Mouse (Mus musculus) limb, embryonic 10.5 days (tissue): ENCODE measurements around the gene Birc2. TPM values are rescaled to one million over a fixed set of nuclear protein-coding genes. Genes with fewer than 3 reads are reported as not detected.
A peak's percentile ranks its signal among the peaks of the same experiment; 100 is the strongest.
"Not testable (repeated sequence)": the region's sequence is repeated elsewhere in the genome, so short reads cannot be mapped to it uniquely, and the experiment has no call there.

ENCODE experiments used
- DNase-seq: peaks from one replicate; pipeline ENCODE4 v3.0.0-alpha.2; 2017; ENCODE audit warnings: low spot score
- H3K27ac ChIP-seq: fragments of 300-500 bp; sonication (generic); 2 replicates; pipeline ENCODE4 v1.5.1; 2016; ENCODE audit warnings: mild to moderate bottlenecking
- H3K27me3 ChIP-seq: fragments of 300-500 bp; sonication (generic); 2 replicates; pipeline ENCODE4 v1.6.1; 2016; ENCODE audit warnings: low read depth, mild to moderate bottlenecking; ENCODE audit not compliant: poor library complexity, severe bottlenecking
- H3K36me3 ChIP-seq: fragments of 300-500 bp; sonication (generic); 2 replicates; pipeline ENCODE4 v1.6.1; 2016; ENCODE audit warnings: mild to moderate bottlenecking, moderate library complexity
- H3K4me1 ChIP-seq: fragments of 300-500 bp; sonication (generic); 2 replicates; pipeline ENCODE4 v1.6.1; 2016
- H3K4me3 ChIP-seq: fragments of 300-500 bp; sonication (generic); 2 replicates; pipeline ENCODE4 v1.5.1; 2016; ENCODE audit warnings: mild to moderate bottlenecking, moderate library complexity
- H3K9me3 ChIP-seq: fragments of 300-500 bp; sonication (generic); replicated peaks from 2 replicates; pipeline ENCODE4 v1.6.1; 2016; ENCODE audit warnings: mild to moderate bottlenecking
- WGBS: fragments of 180-500 bp; shearing (Covaris S2); methylation state at CpG from one replicate; pipeline ENCODE4 v1.1.7; 2016; 5-methylcytosine and 5-hydroxymethylcytosine counted together
- polyA plus RNA-seq: library from polyadenylated mRNA; unstranded; fragments of >200 nt; fragmentation: Nextera tagmentation; extraction: Ambion mirVana; gene quantifications from 2 replicates; pipeline ENCODE4 v1.2.1, GENCODE M21; 2016

Birc2 gene
- polyA plus RNA-seq, 1 experiment from 2014 or later: 37.6 TPM

- 90% methylated on average over 2 of the region's 2 CpGs for WGBS
Measured at GRCm38 (mm10) chr9:7866981-7867380, 30.1 kb upstream of the Birc2 start.

GRCm38 (mm10) chr9:7860976-7861375 is 24.1 kb upstream of the Birc2 start:
- H3K4me3 ChIP-seq: no peak overlapping the region
- 89% methylated on average over 5 of the region's 5 CpGs for WGBS

More at GRCm38 (mm10) chr9:7866981-7867380, 30.1 kb upstream of the Birc2 start:
- not testable (repeated sequence) for H3K27me3 ChIP-seq, H3K4me1 ChIP-seq, H3K9me3 ChIP-seq, DNase-seq, H3K27ac ChIP-seq, H3K4me3 ChIP-seq
- peaks cover 19% of the 10 kb centered on the region for H3K36me3 ChIP-seq

GRCm38 (mm10) chr9:7855912-7856311 is 19.0 kb upstream of the Birc2 start:
- WGBS: 65% methylated on average over 3 of the region's 3 CpGs
- Histone ChIP-seq H3K27me3 (no peaks in the 10 kb centered on the region), H3K9me3 (no peaks in the 10 kb centered on the region), H3K27ac (no peak overlapping the region), H3K4me1 (no peaks in the 10 kb centered on the region), H3K4me3 (no peak overlapping the region), H3K36me3 (peaks cover 8% of the 10 kb centered on the region)
- DNase-seq: no peak

More at GRCm38 (mm10) chr9:7860976-7861375, 24.1 kb upstream of the Birc2 start:
- peaks cover 10% of the 10 kb centered on the region for H3K36me3 ChIP-seq
- no peak for DNase-seq
- no peaks in the 10 kb centered on the region for H3K4me1 ChIP-seq
- H3K9me3 ChIP-seq: no peaks in the 10 kb centered on the region
- H3K27me3 ChIP-seq: no peaks in the 10 kb centered on the region
- H3K27ac ChIP-seq: no peak overlapping the region

- 37% methylated on average over 1 of the region's 1 CpGs for WGBS
- DNase-seq: no peak
- Histone ChIP-seq H3K4me1 (no peaks in the 10 kb centered on the region), H3K27ac (no peak overlapping the region), H3K4me3 (no peak overlapping the region), H3K36me3 (peaks cover 3% of the 10 kb centered on the region), H3K9me3 (no peaks in the 10 kb centered on the region), H3K27me3 (no peaks in the 10 kb centered on the region)
Measured at GRCm38 (mm10) chr9:7855374-7855773, 18.5 kb upstream of the Birc2 start.

- WGBS: 76% methylated on average over 14 of the region's 14 CpGs
- not testable (repeated sequence) for H3K9me3 ChIP-seq, H3K27ac ChIP-seq, H3K27me3 ChIP-seq, H3K4me1 ChIP-seq, H3K36me3 ChIP-seq, H3K4me3 ChIP-seq, DNase-seq
Measured at GRCm38 (mm10) chr9:7854196-7854595, 17.3 kb upstream of the Birc2 start.

- Histone ChIP-seq H3K4me1 (no peaks in the 10 kb centered on the region), H3K4me3 (no peak overlapping the region), H3K9me3 (no peaks in the 10 kb centered on the region), H3K36me3 (peaks cover 14% of the 10 kb centered on the region), H3K27ac (no peak overlapping the region), H3K27me3 (no peaks in the 10 kb centered on the region)
- DNase-seq: no peak
- 85% methylated on average over 4 of the region's 4 CpGs for WGBS
Measured at GRCm38 (mm10) chr9:7852346-7853230, 15.7 kb upstream of the Birc2 start.

- Histone ChIP-seq H3K4me3 (no peak overlapping the region), H3K4me1 (no peaks in the 10 kb centered on the region), H3K36me3 (peaks cover 14% of the 10 kb centered on the region), H3K27me3 (no peaks in the 10 kb centered on the region), H3K27ac (no peak overlapping the region), H3K9me3 (no peaks in the 10 kb centered on the region)
- WGBS: 89% methylated on average over 8 of the region's 8 CpGs
- no peak for DNase-seq
Measured at GRCm38 (mm10) chr9:7851841-7852240, 15.0 kb upstream of the Birc2 start.

- Histone ChIP-seq H3K9me3 (no peaks in the 10 kb centered on the region), H3K27me3 (no peaks in the 10 kb centered on the region), H3K27ac (no peak overlapping the region), H3K4me3 (no peak overlapping the region), H3K36me3 (peaks cover 12% of the 10 kb centered on the region), H3K4me1 (no peaks in the 10 kb centered on the region)
- no peak for DNase-seq
- 91% methylated on average over 18 of the region's 18 CpGs for WGBS
Measured at GRCm38 (mm10) chr9:7848191-7848590, 11.3 kb upstream of the Birc2 start.

- WGBS: 84% methylated on average over 1 of the region's 1 CpGs
- Histone ChIP-seq H3K9me3 (no peaks in the 10 kb centered on the region), H3K27me3 (no peaks in the 10 kb centered on the region), H3K36me3 (peaks cover 12% of the 10 kb centered on the region), H3K27ac (no peak overlapping the region), H3K4me1 (no peaks in the 10 kb centered on the region), H3K4me3 (no peak overlapping the region)
- no peak for DNase-seq
Measured at GRCm38 (mm10) chr9:7846667-7847199, 9.9 kb upstream of the Birc2 start.

GRCm38 (mm10) chr9:7845216-7845895 is 8.5 kb upstream of the Birc2 start:
- Histone ChIP-seq H3K9me3 (no peaks in the 10 kb centered on the region), H3K4me1 (no peaks in the 10 kb centered on the region), H3K36me3 (peaks cover 12% of the 10 kb centered on the region), H3K4me3 (no peak overlapping the region), H3K27me3 (no peaks in the 10 kb centered on the region), H3K27ac (no peak overlapping the region)
- WGBS: 80% methylated on average over 4 of the region's 4 CpGs
- no peak for DNase-seq

GRCm38 (mm10) chr9:7841221-7841620 is 4.4 kb upstream of the Birc2 start:
- no peak overlapping the region for H3K27ac ChIP-seq
- DNase-seq: no peak
- no peaks in the 10 kb centered on the region for H3K27me3 ChIP-seq
- 68% methylated on average over 6 of the region's 6 CpGs for WGBS
- H3K9me3 ChIP-seq: no peaks in the 10 kb centered on the region
- H3K36me3 ChIP-seq: no peaks in the 10 kb centered on the region
- 0 out of 2 replicates have a peak, but pooled peaks cover 3% of the 10 kb centered on the region for H3K4me1 ChIP-seq
- no peak overlapping the region for H3K4me3 ChIP-seq

- WGBS: 22% methylated on average over 14 of the region's 14 CpGs
- DNase-seq: peak; percentile 60
- H3K36me3 ChIP-seq: peaks cover 19% of the 10 kb centered on the region
- peak overlapping the region; percentile 96 for H3K27ac ChIP-seq
- peak overlapping the region; percentile 66 for H3K4me3 ChIP-seq
- no peaks in the 10 kb centered on the region for H3K9me3 ChIP-seq
- H3K27me3 ChIP-seq: no peaks in the 10 kb centered on the region
- H3K4me1 ChIP-seq: peaks cover 12% of the 10 kb centered on the region; the same call in 1 of the 2 replicates
Measured at GRCm38 (mm10) chr9:7837806-7838440, 1.1 kb upstream of the Birc2 start.
